ENCODE assay signal across 7 mouse cellular contexts in genomic region chr2:130274149-130274861, GRCm38 (mm10). TPM values are rescaled to one million over a fixed set of nuclear protein-coding genes. Genes with fewer than 3 reads are reported as not detected.
A peak's percentile ranks its signal among the peaks of the same experiment; 100 is the strongest.
DNase-seq lines count a peak whose midpoint lies in the region; ATAC-seq lines count a peak whose summit lies in the region.

Gene Nop56 (plus strand): TSS chr2:130274430.

- H3K27ac ChIP-seq in intestine, embryonic 16.5 days (ENCODE audit: low read length) = peak within 1 kb of the TSS; percentile 89
- peak within 1 kb of the TSS; percentile 86 for H3K27ac ChIP-seq in midbrain, embryonic 11.5 days (ENCODE audit: low read depth, low read length)

- WGBS in intestine, embryonic 16.5 days = under 1% methylated on average over 68 of the region's 68 CpGs
- under 1% methylated on average over 68 of the region's 68 CpGs for WGBS in midbrain, embryonic 11.5 days

- peak within 1 kb of the TSS; percentile 92 for H3K4me2 ChIP-seq in intestine, embryonic 16.5 days (ENCODE audit: low read depth, low read length)
- H3K4me2 ChIP-seq in midbrain, embryonic 11.5 days = peak within 1 kb of the TSS; percentile 90

- DNase-seq in adrenal gland, adult 8-10 months = peak; percentile 98
- peak; percentile 100 for DNase-seq in embryo, embryonic 9.5 days (ENCODE audit: extremely low spot score)
- peak; percentile 98 for DNase-seq in gastrocnemius, postnatal 4 days (ENCODE audit: low spot score in 2 of 2)
- DNase-seq in left cerebral cortex, postnatal 36 days (ENCODE audit: low spot score in 2 of 2) = peak; percentile 100
- peak; percentile 100 for DNase-seq in midbrain, embryonic 11.5 days (ENCODE audit: low spot score, missing footprints)
- peak; percentile 99 for DNase-seq in skeletal muscle tissue, adult 2 months (ENCODE audit: low read depth, low spot score)

- ATAC-seq in intestine, embryonic 16.5 days = peak; percentile 97
- ATAC-seq in midbrain, embryonic 11.5 days (ENCODE audit: low FRiP score) = peak; percentile 97

- peaks cover 20% of the 10 kb centered on the region for H3K4me1 ChIP-seq in intestine, embryonic 16.5 days (ENCODE audit: control insufficient read depth, insufficient read depth, low read length)
- peaks cover 20% of the 10 kb centered on the region for H3K4me1 ChIP-seq in midbrain, embryonic 11.5 days (ENCODE audit: control insufficient read depth, insufficient read depth, low read length)

- intact Hi-C loops in left cerebral cortex, postnatal 36 days (cut with DNase I) = loop anchor here (1.0 kb wide), 1 partner anchor 95 kb away; the partner anchor contains the start of gene Snrpb

- H3K9me3 ChIP-seq in intestine, embryonic 16.5 days (ENCODE audit: control insufficient read depth, low read length) = no peaks in the 10 kb centered on the region
- no peaks in the 10 kb centered on the region for H3K9me3 ChIP-seq in midbrain, embryonic 11.5 days (ENCODE audit: control insufficient read depth, low read length)

- no peaks in the 10 kb centered on the region for H3K27me3 ChIP-seq in intestine, embryonic 16.5 days (replicated peaks; ENCODE audit: control insufficient read depth, insufficient read depth, low read length)
- no peaks in the 10 kb centered on the region for H3K27me3 ChIP-seq in midbrain, embryonic 11.5 days (ENCODE audit: control insufficient read depth, insufficient read depth, low read length)

- peaks cover 17% of the 10 kb centered on the region; the same call in 1 of the 2 replicates for H3K36me3 ChIP-seq in intestine, embryonic 16.5 days (ENCODE audit: control insufficient read depth, insufficient read depth, low read length)
- peaks cover 33% of the 10 kb centered on the region for H3K36me3 ChIP-seq in midbrain, embryonic 11.5 days (ENCODE audit: control insufficient read depth, insufficient read depth, low read length)

- H3K9ac ChIP-seq in intestine, embryonic 16.5 days (ENCODE audit: low read depth, low read length) = peak within 1 kb of the TSS; percentile 96
- H3K9ac ChIP-seq in midbrain, embryonic 11.5 days (ENCODE audit: low read length) = peak within 1 kb of the TSS; percentile 96

- peak within 1 kb of the TSS; percentile 94 for H3K4me3 ChIP-seq in intestine, embryonic 16.5 days (ENCODE audit: low read length)
- peak within 1 kb of the TSS; percentile 91 for H3K4me3 ChIP-seq in midbrain, embryonic 11.5 days (ENCODE audit: low read depth, low read length)

RNA-seq across cellular contexts. Expression of gene Nop56, which starts in this region (rescaled TPM):
- 100 to 1,000 TPM in 3 of 4 experiments, 10 to 100 TPM in 1; 80.0 to 120 (median 115) TPM for total RNA-seq in adrenal gland, adult 8-10 months (2022)
- total RNA-seq in gastrocnemius, postnatal 4 days (2021) = 10 to 100 TPM; 66.9 to 84.6 TPM
- 209 and 237 TPM in 2 replicates for polyA plus RNA-seq in intestine, embryonic 16.5 days (2015; fragmentation: Nextera tagmentation; extraction: Ambion mirVana)
- total RNA-seq in left cerebral cortex, postnatal 36 days (2021) = 100 to 1,000 TPM; 120 to 126 TPM
- polyA plus RNA-seq in midbrain, embryonic 11.5 days (2014; fragmentation: Nextera tagmentation; extraction: Ambion mirVana) = 335 and 341 TPM in 2 replicates

Comparison
In these comparisons a context has a peak if more than half of its experiments do, and no peak if none do; other contexts are left out.
1. Peak in every context shown above with its lines: DNase-seq, ATAC-seq, H3K4me3 ChIP-seq and H3K27ac ChIP-seq.